Mouse (Mus musculus) embryo, embryonic 9.5 days (tissue): ENCODE measurements around the gene Aff4.
A peak's percentile ranks its signal among the peaks of the same experiment; 100 is the strongest.

Source experiments
- DNase-seq: peaks from one replicate; pipeline ENCODE4 v3.0.0-alpha.2; 2017; ENCODE audit errors: extremely low spot score

The Aff4 gene

DNA sequence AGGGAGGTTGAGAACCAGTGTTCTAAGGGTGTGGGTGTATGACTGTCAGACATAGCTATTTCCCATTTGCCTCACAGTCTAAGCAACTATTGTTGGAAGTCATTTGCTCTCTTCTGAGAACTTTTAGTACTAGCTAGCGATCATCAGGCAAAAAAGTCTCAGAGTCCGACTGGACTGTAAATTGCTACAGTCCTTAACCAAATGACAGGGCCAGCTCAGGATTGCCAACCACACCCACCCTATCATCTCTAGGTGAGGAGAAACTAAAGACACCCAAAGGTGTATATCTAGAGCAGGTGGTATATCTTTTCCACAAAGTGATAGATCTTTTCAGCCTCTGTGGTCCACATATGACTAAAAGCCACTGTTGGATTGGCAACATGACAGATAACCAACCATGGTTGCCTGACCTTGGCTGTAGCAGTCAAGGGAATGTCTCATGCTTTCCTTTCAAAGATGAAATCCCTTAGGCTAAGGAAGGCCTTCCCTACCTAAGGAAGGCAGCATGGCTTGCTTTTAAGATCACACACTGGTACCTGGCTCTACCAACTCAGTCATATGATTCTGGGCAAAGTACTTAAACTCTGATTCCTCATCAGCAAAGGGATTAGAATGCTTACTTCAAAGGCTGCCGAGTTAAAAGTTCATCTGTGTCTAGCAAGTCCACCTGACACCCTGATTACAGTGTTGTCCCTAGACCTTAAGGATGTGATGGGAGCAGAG, 77.5 kb downstream of the Aff4 start:
- no peak for DNase-seq

DNA sequence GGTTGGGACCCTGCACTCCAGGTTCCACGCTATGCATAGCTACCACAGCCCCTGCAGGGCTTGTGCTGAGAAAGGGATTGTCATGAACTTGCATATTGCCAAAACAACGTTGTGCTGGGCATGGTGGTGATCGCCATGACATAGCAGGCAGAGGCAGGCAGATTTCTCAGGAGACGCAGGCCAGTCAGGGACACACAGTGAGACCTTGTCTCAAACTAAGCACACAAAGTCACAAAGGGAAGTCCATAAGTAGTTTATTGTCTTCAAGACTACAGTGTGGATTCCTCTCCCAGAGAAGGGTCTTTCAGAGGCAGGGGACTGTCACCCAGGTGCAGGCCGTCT, 78.1 kb downstream of the Aff4 start:
- no peak for DNase-seq

DNA sequence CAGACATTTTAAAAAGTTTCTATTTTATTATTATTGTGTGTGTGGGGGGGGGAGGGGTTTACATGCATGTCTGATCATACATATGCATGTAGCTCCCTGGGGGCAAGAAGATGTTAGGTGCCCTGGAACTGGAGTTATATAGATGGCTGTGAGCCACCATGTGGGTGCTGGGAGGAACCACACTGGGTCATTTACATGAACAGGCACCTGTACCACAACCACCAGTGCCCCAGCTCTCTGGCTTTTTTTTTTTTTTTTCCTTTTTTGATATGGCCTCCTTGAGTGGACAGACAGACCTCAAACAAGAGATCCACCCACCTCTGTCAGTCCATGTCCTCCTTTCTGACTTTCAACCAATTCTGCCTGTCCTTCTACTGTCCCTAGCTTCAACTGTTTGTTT, 78.5 kb downstream of the Aff4 start:
- DNase-seq = no peak

DNA sequence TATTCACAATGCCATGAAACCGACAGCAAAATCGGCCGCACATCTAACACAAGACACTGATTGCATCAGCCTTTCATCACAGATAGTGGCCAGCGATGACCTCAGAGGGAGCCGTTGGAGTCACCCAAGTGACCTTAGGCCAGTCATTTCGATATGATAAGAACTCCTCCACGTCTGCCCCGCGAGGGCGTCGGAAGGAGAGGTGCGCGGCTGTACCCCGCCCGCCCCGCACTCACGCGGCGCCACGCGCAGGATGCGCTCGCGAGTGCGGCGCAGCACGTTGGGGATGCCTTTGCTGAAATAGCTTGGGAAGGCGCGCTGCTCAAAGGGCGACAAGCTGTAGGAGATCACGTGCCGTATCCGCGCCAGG, 79.7 kb downstream of the Aff4 start:
- DNase-seq = no peak

DNA sequence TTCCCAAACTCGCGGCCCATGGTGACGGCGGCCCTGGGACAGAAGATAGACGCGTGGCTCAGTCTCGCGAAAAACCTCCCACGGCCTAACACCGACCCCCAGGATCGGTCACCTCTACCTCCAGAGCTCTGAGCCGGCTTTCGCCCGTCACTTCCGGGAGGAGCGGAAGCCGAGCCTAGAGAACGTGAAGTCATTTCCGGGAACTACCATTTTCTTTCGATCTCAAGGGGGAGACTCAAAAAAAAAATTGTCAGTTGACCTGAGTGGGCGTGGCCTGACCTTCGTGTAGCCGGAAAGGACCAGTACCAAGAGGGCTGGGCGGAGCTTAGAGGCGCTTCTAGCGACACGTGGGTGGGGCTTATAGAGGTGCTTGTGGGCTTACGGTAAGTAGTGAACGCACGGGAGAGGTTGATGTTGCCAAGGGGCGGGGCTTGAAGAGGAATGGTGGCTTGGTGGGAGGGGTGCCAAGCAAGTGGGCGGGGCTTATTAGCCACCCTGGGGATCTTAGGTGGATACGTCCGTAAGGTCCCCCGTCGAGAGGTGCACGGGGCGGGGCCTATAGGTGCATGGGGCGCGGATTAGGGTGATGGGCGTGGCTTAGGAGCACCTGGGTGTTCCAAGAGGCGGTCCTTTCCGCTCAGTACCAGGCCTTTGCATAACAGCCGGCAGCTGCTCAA, 80.2 kb downstream of the Aff4 start, which contains the start of the genes Uqcrq and Gdf9:
Gene Uqcrq (minus strand): TSS at position 162 of the 677 bp plus-strand sequence.
Gene Gdf9 (plus strand): TSS at position 354 of the 677 bp plus-strand sequence.
- peak; percentile 98 for DNase-seq

DNA sequence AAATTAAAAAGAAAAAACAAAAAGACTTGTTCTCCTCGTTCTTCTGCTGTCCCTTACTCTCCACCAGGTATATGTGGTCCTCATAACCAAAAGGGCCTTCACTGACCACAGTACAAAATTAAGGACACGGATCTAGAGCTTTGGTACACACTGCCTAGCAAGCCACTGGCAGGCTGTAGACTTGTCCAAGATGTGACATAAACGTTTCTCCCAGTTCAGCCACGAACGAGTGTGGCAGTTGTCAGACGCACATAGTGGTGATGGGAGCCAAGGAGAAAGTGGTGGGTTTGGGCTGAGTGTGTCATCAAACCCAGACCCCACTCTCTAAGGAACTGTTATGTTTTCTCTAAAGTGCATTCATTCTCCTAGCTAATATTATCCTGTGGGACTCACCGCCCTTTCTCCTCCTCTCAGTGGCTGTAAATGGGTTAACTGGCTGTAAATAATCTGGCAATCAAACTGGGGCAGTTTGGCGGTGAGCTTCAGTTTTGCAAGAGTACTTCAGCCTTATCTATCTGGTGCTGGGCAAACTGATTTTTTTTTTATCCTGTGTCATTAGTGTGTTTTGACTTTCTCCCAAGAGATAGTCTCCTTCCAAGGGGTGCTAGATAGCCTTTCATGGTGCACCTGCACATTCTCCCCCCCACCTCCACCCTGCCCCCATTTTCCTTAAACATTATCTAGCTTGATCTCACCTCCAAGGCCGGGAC, 80.9 kb downstream of the Aff4 start:
- DNase-seq = no peak

DNA sequence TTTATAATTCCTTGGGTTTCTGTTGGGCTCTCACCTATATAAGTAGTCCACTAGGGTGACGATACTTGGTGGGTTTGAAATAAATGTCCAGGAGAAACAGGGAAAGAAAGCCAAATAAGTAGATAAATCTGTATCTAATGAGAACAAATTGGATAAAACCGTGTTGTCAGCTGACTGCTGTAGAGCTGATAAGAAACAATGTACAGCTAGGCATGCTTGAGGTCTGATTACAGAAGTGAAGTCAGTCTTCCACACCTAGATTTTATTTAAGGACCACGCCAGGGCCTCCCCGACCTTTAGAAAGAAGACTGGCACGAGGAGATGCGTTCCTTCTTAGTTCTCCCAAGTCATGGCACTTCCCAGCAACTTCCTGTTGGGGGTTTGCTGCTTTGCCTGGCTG, 82.4 kb downstream of the Aff4 start:
- no peak for DNase-seq

DNA sequence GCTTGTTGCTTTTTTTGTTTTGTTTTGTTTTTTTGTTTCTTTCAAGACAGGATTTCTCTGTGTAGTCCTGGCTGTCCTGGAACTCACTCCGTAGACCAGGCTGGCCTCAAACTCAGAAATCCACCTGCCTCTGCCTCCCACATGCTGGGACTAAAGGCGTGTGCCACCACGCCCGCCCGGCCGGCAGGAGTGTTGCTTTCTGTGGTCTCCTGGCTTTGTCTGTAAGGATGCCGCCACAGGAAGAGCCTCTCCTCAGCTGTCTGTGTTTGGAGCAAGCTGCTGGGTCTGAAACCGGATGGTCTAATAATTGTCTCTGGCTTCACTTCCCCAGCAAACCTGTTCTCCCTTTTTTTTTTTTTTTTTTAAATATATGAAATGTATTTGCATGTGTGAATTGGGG, 84.9 kb downstream of the Aff4 start:
- DNase-seq = no peak

DNA sequence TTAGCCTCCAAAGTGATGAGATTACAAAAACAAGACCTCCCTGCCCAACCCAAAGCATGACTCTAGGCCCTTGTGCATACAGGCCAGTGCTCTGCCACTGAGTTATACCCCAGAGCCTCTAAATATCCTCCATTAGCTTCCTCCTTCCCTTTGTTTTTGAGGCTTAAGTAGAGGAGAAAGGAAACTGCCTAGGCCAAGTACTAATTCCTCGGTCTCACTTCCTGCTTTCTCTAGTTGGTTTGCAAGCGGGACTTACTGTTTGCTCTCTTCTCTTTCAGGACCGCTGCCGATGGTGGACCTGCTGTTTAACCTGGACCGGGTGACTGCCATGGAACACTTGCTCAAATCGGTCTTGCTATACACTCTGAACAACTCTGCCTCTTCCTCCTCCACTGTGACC, 85.7 kb downstream of the Aff4 start:
- DNase-seq = no peak

DNA sequence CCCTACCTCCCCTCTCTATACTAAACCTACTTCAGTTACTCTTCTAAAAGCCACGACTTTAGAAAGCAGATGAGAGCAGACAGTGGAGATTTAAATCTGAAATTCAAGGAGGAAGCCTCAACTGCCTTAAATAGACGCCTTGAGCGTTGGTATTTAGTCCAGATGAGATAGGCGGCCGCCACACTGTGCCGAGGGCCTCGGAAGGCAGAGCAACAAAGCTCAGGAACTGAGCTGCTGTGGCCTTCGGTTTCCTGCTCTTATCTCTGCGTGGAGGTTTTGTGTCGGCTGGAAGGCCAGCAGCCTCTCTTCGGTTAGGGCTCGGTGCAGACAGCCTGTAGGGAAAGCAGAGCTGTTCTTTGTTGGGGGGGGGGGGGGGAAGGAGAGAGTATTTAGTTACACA, 91.3 kb downstream of the Aff4 start:
- DNase-seq = no peak

DNA sequence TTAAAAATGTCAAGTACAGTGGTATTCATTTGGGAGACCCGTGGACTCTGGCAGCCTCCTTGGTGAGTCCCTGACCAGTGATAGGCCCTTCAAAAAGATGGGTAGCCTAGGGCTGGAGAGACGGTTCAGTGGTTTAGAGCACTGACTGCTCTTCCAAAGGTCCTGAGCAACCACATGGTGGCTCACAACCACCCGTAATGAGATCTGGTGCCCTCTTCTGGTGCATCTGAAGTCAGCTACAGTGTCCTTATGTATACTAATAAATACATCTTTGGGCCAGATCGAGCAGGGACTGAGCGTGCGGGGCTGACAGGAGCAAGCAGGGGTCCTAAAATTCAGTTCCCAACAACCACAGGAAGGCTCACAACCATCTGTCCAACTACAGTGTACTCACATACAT, 93.2 kb downstream of the Aff4 start:
- DNase-seq = no peak

DNA sequence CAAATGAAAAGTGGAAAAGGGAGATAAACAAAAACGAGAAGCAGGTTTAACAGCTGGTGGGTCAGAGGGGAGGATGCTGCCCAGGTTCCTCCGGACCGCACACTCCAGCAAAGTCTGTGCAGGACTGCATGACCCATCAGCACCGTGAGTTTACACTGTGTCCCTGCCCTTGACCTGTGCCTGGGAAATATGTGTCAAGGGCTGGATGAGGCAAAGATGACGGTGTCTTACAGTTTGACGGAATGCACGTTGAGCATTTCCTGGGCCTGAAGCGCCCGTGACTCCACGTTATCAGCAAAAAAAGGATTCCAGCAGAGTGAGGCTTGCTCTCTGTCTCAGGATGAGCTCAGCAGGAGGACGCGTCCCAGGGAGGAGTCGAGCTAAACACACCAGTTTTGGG, 94.9 kb downstream of the Aff4 start:
- no peak for DNase-seq

DNA sequence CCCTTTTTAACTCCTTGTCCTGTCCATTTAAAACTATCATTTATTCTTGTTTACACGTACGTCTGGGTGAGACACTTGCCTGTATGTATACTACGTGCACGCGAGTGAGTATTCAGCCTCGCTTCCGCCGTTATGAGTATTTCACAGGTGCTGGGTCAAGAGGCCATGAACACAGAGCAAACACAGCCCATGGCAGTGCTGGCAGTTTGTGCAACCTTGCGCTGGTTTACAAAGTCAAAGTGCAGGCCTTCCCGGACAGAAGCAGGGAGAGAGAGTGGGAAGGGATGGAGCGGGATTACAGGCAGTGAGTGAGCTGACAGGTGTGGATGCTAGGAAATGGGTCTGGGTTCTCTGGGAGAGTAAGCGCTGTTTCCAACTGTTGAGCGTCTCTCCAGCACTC, 95.5 kb downstream of the Aff4 start:
- no peak for DNase-seq

DNA sequence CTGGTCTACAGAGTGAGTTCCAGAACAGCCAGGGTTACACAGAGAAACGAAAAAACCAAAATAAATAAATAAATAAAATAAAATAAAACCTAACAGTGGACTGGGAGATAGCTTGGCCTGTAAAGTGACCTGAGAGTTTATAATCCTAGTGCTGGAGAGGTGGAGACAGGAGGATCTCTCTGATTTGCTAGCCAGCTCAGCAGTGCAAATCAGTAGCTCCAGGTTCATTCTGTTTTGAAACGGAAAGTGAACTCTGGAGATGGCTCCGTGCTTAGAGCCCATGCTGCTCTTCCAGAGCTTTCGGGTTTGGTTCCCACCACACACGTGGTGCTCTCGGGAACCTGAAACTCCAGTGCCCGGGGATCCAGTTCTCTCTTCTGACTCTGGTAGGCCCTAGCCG, 97.4 kb downstream of the Aff4 start:
- DNase-seq = no peak

DNA sequence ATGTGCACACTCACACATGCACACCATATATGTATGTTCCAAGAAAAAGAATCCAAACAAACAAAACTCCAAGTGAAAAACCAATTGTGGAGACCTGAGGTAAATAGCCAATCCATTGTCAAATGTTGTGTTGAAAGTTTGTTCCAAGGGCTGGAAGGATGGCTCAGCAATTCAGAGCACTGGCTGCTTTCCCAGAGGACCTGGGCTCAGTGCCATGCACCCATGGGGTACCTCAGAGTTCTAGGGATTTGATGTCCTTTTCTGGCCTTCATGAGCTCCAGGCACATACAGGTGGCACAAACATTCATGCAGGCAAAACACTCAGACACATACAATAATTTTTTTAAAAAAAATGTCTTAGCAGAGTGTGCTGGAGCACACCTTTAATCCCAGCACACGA, 97.9 kb downstream of the Aff4 start:
- no peak for DNase-seq

DNA sequence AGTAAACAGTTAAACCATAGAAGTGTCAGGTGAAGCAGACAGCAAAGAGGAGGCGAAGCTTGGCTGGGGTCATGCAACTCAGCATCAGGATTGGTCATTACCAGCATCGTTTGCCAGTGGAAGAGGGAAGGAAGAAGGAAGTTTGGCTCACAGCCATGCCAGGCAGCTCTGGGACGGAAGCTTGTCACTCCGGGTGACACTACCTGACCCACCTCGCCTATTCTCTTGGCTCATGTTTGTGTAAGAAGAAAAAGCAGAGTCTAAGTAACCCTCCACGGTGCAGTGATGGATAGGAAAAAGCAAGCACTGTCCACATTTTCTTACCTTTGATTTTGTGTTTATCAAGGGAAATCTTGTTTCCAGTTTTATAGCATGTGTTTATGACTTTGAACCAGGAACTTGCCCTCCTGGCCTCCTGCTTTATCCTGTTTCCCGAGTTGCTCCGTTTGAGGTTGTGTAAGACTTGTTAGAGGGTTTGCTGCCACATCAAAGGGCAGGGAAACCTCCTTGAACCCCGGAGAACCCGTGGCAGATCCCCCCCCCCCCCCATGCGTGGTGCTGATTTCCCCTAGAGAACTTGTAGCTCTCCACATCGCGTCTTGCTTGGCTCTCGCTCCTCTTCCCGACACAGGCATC, 99.6 kb downstream of the Aff4 start:
- DNase-seq = no peak

DNA sequence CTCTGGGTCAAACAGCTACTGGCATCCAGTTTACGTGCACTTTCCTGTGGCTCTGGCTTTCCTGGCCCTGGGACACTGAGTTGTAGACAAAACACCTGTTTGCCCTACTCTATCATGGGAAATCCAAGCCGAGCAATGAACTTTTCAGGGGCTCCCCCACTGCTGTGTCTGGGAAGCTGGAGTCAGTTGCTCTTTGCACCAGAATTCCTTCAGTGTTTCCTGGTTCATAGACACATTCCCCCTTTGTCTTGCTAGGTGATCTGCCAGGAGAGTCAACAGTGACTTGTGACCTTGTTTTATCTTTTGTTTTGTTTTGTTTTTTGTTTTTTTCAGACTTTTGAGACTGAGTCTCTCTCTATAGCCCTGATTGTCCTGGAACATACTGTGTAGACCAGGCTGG, 100.7 kb downstream of the Aff4 start:
- no peak for DNase-seq

DNA sequence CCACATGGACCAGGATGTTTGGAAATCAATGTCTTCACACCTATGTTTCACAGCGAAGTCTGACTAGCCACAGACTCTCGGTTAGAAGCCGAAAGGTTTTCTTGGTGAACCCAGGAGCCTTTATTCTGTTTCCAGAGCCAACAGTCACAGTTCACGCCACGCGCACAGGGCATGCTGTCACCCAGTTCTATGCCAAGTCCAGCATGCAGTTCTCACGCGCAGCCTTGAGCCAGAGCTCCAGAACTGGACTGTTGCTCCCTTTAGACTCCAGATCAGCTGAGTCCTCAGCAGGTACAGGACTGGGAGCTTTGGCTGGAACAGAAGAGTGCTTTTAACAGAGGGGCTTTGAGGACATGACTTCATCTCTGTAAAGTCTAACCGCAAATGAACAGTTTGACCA, 101.8 kb downstream of the Aff4 start:
- DNase-seq = no peak

DNA sequence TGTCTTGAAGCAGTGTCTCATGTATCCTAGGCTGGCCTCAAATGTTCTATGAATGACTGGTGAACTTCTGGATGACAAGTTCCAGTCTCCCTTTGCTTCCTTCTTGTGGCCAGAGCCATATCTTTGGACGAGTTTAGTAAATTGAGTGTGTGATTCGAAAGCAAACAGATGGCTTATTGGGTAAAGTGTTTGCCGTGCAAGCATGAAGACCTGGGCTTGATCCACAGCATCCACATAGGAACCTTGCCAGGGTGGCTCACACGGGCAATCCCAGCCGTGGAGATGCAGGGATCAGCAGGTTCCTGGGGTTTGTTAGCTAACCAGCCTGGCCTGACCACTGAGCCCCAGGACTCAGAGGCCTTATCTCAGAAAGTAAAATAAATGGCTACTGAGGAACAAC, 102.4 kb downstream of the Aff4 start:
- DNase-seq = no peak

DNA sequence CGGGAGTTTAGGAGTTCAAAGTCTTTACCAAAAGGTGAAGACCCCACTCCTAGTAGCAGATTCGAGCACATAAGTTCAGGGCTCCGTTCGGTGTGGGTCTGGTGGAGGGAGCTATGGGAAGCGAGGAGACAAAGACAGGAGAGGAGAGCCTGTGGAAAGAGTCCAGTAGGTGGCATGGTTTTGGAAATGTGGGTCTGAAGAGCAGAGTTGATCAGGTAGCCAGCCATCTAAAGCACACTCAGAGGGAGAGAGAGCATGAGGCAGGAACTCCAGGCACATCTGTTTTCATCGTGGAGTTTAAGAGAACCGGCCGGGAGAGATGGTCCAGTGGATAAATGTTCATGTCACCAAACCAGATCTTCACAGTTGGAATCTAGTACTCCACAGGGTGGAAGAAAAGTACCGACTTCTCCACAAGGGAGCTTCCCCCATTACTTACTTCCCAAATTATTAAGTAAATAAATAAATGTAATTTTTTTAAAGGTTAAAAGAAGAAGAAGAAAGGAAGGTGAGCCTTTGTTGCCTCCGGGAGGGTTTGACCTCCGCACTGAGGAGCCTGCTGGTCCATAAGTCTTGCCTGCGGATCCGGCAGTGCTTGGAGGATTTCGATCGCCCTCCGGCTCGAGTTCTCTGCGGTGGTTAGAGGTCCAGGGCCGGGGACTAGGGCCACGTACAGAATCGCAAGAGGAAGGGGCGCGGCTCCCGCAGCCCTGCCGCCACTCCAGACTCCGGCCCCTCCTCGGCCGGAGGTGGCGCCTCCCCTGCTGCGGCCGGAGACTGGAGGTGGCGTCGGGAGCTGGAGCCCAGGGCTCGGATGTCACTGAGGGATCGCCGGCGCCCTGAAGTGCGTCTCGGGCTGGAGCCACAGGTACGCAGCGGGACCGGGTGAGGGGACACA, 106.1 kb downstream of the Aff4 start, which contains the start of the genes Gm10447 and Shroom1:
Gene Gm10447 (minus strand): TSS at position 637 of the 898 bp plus-strand sequence.
Gene Shroom1 (plus strand): TSS at position 732 of the 898 bp plus-strand sequence.
- peak; percentile 68 for DNase-seq

DNA sequence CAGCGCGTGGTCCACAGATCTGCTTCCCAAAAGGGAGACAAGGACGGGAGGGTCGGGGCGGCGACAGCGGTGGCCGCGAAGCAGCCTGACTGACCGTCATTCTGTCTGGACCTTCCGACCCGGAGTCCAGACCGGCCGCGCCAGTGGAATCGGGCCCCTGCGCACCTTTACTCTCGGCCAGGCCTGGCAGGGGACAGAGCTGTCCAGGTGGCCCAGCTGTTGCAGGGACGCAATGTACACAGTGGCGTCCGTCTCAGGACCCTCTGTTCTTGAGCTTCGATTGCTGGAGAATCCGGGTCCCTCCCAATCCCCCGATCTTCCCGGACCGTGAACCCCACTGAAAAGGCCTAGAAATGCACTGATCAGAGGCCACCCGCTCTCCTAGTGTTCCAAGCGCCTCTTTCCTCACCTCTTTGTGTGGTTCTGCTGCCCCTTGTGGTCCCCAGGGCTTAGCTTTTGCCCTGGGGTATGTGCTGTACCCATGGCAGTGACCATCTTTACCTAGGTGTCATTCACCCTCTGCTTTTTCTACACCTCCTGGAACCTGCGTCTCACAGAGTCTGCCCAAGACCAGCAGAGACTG, 106.8 kb downstream of the Aff4 start:
- no peak for DNase-seq
